Mouse (Mus musculus) liver, embryonic 14.5 days (tissue): ENCODE results near the gene Ankrd44.

Experiments
- CTCF ChIP-seq: IDR thresholded peaks from 2 replicates; pipeline ENCODE4 v1.5.1; 2016; ENCODE audit warnings: antibody characterized with exemption, low read depth, control low read depth
- EP300 ChIP-seq: IDR thresholded peaks from 2 replicates; pipeline ENCODE4 v1.6.1; 2016; ENCODE audit warnings: antibody characterized with exemption, low read depth

GRCm38 (mm10) chr1:54913063-54913335 lies 13.2 kb downstream of the Ankrd44 start:
- TF ChIP-seq CTCF (peak; percentile 23; the same call in 1 of the 2 replicates), EP300 (no peak)
